Mouse (Mus musculus) left cerebral cortex, adult 8-10 months (tissue): ENCODE results near the gene Ppfibp1. TPM values are rescaled to one million over a fixed set of nuclear protein-coding genes. Genes with fewer than 3 reads are reported as not detected.

ENCODE experiments used
- DNase-seq, 2 experiments: peaks; one replicate each; pipeline ENCODE4 v3.0.0; 2022; ENCODE audit warnings: low spot score in 2 of 2
- total RNA-seq, 4 experiments: library from RNA; stranded (reverse); gene quantifications; 2 replicates each; pipeline ENCODE4 v1.2.4; 2022

Ppfibp1 gene
- total RNA-seq, 4 experiments from 2014 or later, result 48.2 to 53.8 (median 52.5) TPM

- no peak for DNase-seq
These were observed 24.7 kb downstream of the Ppfibp1 start for GRCm38 (mm10) chr6:146912835-146913488.

GRCm38 (mm10) chr6:146913489-146914198 lies 25.4 kb downstream of the Ppfibp1 start:
- DNase-seq, result no peak

GRCm38 (mm10) chr6:146915808-146916207 lies 27.5 kb downstream of the Ppfibp1 start:
- DNase-seq, result no peak

GRCm38 (mm10) chr6:146917396-146917795 lies 29.1 kb downstream of the Ppfibp1 start:
- no peak for DNase-seq

- DNase-seq, result no peak
These were observed 30.1 kb downstream of the Ppfibp1 start for GRCm38 (mm10) chr6:146918341-146918740.

GRCm38 (mm10) chr6:146926415-146926980 lies 38.2 kb downstream of the Ppfibp1 start:
- DNase-seq, result no peak

GRCm38 (mm10) chr6:146928108-146928507 lies 39.8 kb downstream of the Ppfibp1 start:
- DNase-seq, result no peak

GRCm38 (mm10) chr6:146929031-146929430 lies 40.7 kb downstream of the Ppfibp1 start:
- no peak for DNase-seq

- DNase-seq, result no peak
These were observed 44.8 kb downstream of the Ppfibp1 start for GRCm38 (mm10) chr6:146933123-146933522.

GRCm38 (mm10) chr6:146935957-146936356 lies 47.7 kb downstream of the Ppfibp1 start:
- DNase-seq, result no peak

- DNase-seq, result no peak
These were observed 50.7 kb downstream of the Ppfibp1 start for GRCm38 (mm10) chr6:146939026-146939425.

- no peak for DNase-seq
These were observed 53.4 kb downstream of the Ppfibp1 start for GRCm38 (mm10) chr6:146941505-146942275.

GRCm38 (mm10) chr6:146944009-146944408 lies 55.7 kb downstream of the Ppfibp1 start:
- DNase-seq, result no peak

GRCm38 (mm10) chr6:146944830-146945229 lies 56.5 kb downstream of the Ppfibp1 start:
- DNase-seq, result no peak

GRCm38 (mm10) chr6:146946327-146947029 lies 58.2 kb downstream of the Ppfibp1 start:
- DNase-seq, result no peak

- no peak for DNase-seq
These were observed 58.9 kb downstream of the Ppfibp1 start for GRCm38 (mm10) chr6:146947186-146947585.

- no peak for DNase-seq
These were observed 61.6 kb downstream of the Ppfibp1 start for GRCm38 (mm10) chr6:146949682-146950453.

GRCm38 (mm10) chr6:146950454-146950832 lies 62.2 kb downstream of the Ppfibp1 start:
- no peak for DNase-seq

- DNase-seq, result no peak
These were observed 66.0 kb downstream of the Ppfibp1 start, which contains the start of gene 1700034J05Rik for GRCm38 (mm10) chr6:146954258-146954657. Gene 1700034J05Rik, minus strand, starts transcription at chr6:146954422.

- DNase-seq, result no peak
These were observed 67.2 kb downstream of the Ppfibp1 start for GRCm38 (mm10) chr6:146955475-146955874.
